Mouse (Mus musculus): ENCODE measurements around the gene Gm8127. TPM values are rescaled to one million over a fixed set of nuclear protein-coding genes. Genes with fewer than 3 reads are reported as not detected.
"Not testable (repeated sequence)": the region's sequence is repeated elsewhere in the genome, so short reads cannot be mapped to it uniquely, and the experiment has no call there.

Gene Gm8127
- total RNA-seq (2021): not detected

DNA sequence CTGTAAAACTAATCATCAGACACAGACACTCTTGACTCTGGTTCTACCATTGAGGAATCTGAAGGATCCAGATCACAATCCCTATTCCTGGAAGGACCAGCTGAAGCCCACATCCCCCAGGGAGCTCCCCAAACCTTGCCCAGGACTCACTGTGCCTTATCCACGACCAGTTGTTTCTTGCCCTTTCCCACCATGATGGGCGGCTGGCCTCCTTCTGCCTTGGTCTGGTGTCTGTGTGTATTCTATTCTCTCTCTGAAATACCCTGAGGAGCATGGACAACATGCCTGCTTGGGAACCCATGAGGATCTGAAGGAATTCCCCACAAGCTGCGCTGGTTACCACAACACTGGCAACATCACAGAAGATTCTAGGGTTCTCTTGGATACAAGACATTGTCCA lies at the start of gene Gm8127:
Gene Gm8127 (minus strand): TSS at position 330 of the 400 bp plus-strand sequence.
- DNase-seq; intact Hi-C loops (cut with DNase I): not testable (repeated sequence)

DNA sequence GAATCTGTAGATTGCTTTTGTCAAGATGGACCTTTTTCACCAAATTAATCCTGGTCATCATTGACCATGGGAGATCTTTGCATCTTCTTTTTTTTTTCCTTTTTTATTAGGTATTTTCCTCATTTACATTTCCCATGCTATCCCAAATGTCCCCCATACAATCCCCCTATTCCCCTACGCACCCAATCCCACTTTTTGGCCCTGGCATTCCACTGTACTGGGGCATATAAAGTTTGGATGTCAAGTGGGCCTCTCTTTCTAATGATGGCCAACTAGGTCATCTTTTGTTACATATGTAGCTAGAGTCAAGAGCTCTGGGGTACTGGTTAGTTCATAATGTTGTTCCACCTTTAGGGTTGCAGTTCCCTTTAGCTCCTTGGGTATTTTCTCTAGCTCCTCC lies 44.0 kb upstream of the Gm8127 start:
- intact Hi-C loops (cut with DNase I); DNase-seq: not testable (repeated sequence)

DNA sequence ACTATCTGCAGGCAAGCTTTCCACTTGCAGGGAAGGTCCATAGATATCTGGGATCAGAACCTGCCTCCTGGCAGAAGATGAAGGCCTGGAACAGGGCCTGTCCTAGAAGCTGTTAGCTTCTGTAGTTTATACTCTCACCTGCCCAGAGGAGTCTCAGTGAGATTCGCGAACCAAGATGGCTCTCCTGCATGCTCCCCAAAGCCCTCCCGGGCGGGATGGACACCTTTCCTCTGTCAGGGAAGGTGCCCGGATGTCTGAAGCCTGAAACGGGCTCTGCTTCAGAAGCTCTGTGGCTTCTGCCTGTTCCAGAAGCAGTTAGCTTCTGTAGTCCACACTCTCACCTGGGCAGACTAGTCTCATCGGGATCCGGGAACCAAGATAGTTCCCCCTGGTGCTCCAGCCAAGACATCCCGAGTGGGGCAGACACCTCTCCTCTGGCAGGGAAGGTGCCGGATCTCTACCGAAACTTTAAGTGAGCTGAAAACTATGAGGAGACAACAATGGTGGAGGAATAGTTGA lies 37.8 kb upstream of the Gm8127 start:
- intact Hi-C loops (cut with DNase I); DNase-seq: not testable (repeated sequence)

DNA sequence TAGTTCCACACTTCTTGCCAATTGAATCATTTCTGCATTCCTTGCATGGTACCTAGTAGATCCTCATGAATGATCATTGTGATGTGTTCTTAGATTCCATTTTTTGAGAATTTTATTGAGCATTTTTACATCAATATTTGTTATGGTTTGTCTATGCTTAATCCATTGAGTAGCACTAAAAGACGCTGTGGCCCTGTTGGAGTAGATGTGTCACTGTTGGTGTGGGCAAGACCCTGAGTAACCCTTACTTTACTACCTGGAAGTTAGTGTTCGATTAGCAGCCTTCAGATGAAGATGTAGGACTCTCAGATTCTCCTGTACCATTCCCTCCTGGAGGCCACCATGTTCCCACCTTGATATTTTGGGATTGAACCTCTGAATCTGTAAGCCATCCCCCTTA lies 35.0 kb upstream of the Gm8127 start:
- DNase-seq; intact Hi-C loops (cut with DNase I): not testable (repeated sequence)

DNA sequence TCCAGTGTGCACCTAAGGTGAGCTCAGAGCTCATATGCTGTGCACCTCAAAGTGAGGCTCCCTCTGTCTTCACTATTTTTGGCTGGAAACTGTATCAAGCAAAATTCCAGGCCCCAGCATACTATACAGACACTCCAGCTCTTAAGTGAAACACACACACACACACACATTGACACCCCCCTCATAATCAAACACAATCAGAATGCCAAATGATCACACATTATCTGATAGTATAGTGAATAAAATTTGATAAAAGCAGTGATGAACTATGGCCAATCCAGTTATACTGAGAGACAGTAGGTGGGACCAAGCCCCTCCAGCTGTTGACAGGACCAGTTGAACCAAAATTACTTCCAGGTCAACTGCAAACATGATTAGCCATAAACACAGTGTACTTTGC lies 25.9 kb upstream of the Gm8127 start:
- intact Hi-C loops (cut with DNase I): not testable (repeated sequence)

DNA sequence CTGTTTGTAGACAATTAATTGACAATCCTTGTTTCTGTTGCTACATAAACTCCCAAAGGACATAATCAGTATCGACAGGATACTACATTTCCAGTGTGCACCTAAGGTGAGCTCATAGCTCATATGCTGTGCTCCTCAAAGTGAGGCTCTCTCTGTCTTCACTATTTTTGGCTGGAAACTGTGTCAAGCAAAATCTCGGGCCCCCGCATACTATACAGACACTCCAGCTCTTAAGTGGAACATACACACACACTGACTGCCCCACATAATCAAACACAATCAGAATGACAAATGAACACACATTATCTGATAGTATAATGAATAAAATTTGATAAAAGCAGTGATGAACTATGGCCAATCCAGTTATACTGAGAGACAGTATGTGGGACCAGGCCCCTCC lies 15.0 kb downstream of the Gm8127 start:
- intact Hi-C loops (cut with DNase I); DNase-seq: not testable (repeated sequence)

More for the DNA sequence above, 25.9 kb upstream of the Gm8127 start:
- DNase-seq: not testable (repeated sequence)

DNA sequence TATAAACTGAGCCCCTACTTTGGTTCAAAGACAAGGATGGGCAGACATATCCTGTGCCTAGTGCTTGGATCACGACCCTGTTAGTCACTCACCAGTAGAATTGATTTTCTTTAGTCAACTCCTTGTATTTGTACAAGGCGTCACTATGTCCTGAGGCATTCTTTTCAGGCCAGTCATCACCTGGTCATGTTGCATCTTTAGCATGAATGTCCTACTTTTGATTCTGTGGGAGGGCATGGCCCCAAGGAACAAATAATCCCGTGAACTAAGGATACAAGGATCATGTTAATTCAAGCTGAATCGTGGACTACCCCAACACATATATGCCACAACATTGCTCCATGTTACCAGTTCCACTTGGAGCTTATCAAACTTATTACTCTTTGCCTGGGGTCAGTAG lies 15.5 kb downstream of the Gm8127 start:
- DNase-seq; intact Hi-C loops (cut with DNase I): not testable (repeated sequence)

DNA sequence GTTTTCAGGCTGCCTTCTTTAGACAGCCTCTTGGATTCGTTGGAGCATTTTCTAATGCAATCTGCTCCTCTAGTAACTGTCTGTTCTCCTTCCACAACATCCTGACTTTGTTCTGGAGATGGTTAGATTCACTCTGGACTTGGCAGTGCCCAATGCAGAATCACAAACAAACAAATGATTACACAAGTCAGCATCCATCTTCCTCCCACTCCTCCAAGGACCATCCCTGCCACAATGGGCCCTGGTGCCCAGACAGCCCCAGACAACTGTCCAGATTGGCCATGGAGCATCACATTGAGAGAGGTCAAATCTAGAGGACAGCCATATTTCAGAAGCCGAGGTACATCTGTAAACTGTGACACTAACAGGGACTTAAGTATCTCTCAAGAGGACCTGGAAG lies 16.2 kb downstream of the Gm8127 start:
- intact Hi-C loops (cut with DNase I); DNase-seq: not testable (repeated sequence)

DNA sequence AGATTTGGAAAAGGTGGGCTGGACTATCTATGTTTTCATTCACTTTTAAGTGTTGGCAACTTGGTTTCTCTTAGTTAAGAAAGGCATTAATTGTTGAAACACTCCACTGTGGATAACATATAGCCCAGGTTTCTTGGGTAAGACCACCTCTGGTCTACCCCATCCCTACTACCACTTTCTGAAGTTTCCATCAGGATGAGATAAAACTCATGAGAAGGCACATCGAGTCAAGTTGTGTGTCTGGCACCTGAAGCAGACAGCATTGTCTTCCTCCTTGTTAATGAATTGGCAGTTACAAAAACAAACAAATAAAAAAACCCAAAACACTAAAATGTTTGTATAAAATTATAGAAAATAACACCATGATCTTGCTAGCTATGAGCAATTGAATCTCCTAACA lies 17.9 kb downstream of the Gm8127 start:
- DNase-seq; intact Hi-C loops (cut with DNase I): not testable (repeated sequence)

DNA sequence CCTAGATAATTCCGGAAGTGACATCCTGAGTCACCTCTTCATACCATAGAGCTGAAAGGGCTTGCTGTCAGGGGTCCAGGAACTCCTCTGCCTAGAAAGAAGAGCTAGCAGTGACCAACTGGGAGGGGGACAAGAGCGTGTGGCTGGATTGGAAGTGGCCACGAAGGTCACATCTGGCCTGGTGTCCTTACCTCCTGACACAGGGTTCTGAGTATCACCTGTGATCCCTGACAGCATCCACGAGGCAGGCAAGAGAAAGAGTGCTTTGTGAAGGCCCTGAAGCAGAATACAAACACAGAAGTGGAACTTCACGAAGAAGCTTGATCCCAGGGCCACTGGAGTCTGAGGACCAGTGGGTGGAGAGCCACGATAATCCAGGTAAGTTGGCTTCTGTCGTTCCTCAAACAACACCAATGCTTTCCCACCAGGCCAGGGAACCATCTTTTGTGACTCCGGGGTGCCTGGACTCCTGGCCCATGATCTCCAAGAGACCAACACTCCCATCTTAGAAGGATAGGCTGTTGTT lies 18.6 kb downstream of the Gm8127 start, which contains the start of gene Gm9732:
Gene Gm9732 (plus strand): TSS at position 51 of the 526 bp plus-strand sequence.
- DNase-seq; intact Hi-C loops (cut with DNase I): not testable (repeated sequence)

DNA sequence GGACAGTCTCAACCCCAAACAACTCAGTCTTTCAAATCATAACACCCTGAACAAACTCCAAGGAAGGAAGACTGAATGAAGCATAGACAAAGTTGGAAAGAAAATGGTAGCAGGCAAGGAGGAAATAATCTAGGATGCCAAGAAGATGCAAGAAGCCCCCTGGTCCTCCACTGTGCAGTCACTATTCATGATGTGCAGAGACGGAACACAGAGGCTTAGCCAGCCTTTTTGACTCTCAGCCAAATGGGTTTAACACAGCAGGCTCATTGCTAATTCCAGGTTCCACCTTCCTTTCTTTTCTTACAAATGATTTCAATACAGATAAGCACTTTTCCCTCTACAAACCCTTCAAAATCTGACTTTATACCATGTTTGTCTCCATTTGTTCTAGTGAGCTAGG lies 20.5 kb downstream of the Gm8127 start:
- intact Hi-C loops (cut with DNase I); DNase-seq: not testable (repeated sequence)

DNA sequence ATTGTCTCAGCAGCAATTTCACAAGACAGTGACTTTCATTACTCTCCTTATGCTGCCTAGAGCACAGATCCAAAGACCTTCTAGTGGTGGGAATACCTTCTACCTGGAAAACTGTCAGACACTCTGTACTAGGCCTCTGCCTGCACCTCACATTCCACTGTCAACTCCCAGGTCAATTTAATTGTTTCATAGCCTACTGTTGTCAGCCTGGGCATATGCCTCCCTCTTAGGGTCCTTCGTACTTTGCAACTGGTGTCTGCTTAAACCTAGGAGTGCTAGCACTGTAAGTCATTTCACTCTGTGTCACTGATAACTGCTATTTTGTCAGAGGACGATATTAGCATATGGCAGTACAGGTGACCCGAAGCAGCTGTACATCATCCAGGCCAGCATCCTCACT lies 24.4 kb downstream of the Gm8127 start:
- DNase-seq; intact Hi-C loops (cut with DNase I): not testable (repeated sequence)

DNA sequence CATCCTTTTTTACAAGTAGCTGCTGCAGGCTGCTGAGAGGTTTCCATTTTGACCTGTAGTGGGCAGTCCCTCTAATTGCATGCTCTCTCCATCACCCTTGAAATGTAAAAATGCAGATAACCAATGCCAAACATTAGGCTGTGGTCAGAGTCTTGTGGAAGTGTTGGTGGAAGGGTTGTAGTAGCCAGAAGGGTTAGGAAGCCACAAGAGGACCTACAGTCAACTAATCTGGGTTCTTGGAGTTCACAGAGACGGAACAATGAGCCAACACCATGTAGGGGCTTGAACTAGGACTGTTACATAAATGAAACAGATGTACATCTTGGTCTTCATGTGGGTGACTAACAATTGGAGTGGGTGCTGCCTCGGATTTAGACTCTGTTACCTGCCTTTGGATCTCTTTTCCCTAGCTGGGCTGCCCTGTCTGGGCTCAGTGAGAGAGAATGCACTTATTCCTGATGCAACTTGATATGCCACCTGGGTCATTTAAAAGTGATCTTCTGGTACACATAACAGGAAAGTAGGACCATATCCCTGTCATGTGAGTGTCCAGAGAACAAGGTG lies 25.0 kb downstream of the Gm8127 start:
- DNase-seq; intact Hi-C loops (cut with DNase I): not testable (repeated sequence)

DNA sequence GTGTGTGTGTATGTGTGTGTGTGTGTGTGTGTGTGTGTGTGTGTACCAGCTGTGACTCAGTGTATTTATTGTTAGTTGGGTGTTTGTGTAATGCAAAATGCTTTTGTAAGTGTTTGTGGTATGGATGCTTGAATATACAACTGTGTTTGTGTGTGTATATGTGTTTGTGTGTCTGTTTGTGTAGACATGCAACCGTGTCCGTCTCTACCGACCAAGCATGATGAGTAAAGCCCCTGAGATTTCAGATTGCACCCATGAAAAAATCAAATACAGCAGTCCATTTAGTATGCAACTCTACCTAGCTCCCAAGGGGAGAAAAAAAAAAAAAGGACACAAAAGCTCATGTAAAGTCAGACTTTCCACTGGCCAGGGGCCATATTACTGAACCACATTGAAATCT lies 30.2 kb downstream of the Gm8127 start:
- DNase-seq; intact Hi-C loops (cut with DNase I): not testable (repeated sequence)

DNA sequence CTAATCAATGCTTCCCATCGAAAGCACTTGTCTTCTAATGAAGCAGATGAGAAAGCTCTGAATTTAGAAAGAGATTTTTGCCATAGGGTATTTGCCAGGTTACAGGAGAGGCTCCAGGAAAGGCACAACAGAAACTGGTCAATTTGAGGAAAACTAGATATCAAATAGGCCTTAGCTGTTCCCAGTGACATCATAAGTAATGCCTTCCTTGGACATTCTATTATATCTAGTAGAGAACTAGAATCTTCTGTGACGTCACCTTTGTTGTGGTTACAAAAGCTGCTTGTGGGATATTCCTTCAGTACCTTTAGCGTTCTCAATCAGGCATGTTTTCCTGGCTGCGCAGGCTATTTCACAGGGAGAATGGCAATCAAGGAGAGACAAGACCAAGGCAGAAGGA lies 35.3 kb downstream of the Gm8127 start, which contains the start of gene Gm8126:
Gene Gm8126 (plus strand): TSS at position 301 of the 400 bp plus-strand sequence.
- intact Hi-C loops (cut with DNase I); DNase-seq: not testable (repeated sequence)

DNA sequence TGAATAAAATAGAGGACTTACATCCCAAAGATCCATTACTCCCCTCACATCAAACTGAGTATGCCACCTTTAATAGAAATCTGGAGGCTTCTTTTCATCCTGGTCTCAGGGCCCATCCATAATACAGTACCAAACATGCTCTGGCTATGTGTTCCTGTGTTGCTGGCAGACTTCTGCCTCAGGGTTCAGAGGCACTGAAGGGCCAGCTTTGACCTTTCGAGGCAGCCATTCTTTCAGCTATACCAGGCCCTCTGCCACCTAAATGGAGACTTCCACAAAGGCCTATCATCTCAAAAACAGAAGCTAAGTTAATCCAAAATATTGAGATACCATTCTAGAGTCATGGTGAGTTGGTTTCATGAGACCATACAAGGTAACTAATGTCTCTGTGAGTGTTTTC lies 37.1 kb downstream of the Gm8127 start:
- intact Hi-C loops (cut with DNase I); DNase-seq: not testable (repeated sequence)

DNA sequence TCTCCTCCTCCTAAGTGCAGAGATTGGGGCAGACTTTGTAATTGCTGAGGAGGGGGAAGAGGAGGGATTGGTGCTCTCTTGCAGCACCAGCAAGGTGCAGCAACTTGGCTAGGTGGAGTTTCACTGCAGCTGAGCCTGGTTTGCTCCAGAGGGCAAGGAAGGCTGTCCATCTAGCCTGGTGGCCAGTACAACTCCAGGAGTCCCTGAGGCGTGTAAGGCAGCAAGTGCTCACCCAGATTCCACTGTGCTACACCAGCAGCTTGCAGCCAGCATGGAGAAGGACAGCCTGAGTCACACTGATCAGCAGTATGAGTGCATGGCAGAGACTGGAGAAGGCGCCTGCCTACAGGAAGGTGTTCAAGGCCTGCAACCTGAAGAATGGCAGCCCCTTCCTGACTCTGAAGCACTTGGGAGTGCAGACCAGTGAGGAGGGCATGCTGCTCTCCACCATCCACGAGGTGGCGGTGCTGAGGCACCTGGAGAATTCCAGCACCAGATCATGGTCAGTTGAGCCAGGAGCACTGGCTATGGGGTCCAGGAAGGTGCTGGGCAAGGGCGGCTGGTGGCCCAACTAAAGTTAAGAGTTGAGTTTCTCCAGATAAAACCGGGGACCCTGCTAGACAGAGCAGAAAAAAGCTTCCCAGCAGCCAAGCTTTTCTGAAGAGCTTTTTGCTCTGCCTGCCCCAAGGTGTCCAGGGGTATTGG lies 42.9 kb downstream of the Gm8127 start:
- intact Hi-C loops (cut with DNase I); DNase-seq: not testable (repeated sequence)

DNA sequence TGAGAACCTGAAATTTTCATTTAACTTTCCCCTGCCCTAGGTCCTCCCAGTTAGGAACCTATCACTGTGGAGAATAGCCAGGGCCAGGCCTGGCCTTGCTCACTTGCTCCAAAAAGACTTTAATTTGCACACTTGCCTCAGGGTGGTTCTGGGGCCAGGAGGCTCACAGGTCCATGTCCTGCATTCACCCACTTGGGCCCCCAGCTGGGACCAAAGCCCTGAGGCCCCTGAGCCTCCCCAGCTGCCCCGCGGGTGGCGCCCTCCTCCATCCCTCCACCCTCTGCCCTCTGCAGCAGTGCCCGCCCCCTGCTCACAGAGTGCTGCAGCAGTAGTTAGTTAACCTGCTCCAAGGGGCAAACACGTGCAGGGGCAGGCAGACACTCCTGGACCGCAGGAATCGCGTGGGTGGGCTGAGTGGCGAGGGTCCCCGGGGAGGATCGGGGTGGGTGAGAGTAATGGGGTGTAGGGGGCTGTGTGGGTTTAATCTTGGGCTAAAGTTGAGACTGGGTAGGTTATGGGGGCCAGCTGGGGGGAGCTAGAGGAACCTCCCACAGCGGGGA lies 43.9 kb downstream of the Gm8127 start:
- intact Hi-C loops (cut with DNase I): not testable (repeated sequence)
- DNase-seq: peak; percentile 15
